Mouse (Mus musculus): Measurements from ENCODE around the gene Adamtsl5.
"Not testable (repeated sequence)": the region's sequence is repeated elsewhere in the genome, so short reads cannot be mapped to it uniquely, and the experiment has no call there.

The Adamtsl5 gene

DNA sequence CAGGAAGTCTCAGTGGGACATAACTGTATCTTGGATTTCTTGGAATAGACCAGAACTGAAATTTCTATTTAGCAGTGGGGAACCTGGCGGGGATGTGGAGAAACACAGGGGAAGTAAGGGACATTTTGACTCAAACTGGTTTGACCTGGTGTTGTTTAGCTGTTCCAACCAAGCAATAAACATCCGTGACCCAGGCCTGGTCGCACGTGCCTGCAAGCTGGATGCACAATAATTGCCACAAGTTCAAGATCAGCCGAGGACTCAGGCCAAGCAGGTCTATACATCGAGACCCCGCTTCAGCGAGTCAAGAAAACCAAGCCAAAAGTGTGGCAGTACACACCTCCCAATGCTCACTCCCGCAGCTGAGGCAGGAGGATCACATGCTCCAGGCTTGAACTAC, 23.8 kb upstream of the Adamtsl5 start:
- no peak for DNase-seq (ENCODE audit: inconsistent ontology term)

DNA sequence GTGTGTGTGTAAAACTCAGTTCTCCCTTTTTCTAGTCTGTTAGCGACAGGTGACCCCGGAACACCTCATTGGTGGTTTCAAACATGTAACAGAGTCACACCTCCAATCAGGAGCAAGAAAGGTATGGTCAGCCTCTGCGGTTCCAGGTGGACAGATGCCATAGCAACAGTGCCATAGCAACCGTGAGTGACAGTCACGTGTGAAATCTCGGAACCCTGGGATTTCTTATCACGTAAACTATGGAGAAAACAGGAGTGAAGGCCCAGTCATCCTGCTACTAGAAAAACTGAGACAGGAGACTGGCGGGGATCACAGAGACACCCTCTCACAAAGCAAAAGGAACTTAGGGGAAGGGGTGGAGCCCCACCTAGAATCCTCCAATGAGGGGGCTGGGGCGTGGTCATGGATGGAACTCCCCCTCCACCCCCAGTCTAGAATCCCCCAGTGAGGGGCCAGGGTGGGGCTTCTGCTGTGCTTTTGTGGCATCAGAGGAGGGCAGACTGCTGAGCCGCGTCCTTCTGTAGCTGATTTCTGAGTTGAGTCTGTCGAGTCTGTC, 23.3 kb upstream of the Adamtsl5 start:
- peak; percentile 70 for DNase-seq (ENCODE audit: inconsistent ontology term)

GRCm38 (mm10) chr10:80369995-80370747, 22.0 kb upstream of the Adamtsl5 start:
- no peak for DNase-seq (ENCODE audit: inconsistent ontology term)

DNA sequence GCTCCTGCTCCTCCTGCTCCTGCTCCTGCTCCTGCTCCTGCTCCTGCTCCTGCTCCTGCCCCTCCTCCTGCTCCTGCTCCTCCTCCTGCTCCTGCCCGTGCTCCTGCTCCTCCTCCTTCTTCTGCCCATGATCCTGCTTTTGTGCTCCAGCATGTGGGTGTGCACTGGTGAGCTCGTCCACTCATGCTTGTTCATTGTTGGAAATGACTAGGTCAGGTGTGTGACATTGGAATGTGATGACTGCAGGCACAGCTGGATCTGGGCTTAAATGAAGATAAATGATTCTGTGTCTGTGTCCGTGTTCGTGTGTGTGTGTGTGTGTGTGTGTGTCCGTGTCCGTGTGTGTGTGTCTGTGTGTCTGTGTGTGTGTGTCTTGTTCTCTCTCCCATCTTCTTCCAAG, 20.2 kb upstream of the Adamtsl5 start:
- DNase-seq (ENCODE audit: inconsistent ontology term) = no peak

- DNase-seq (ENCODE audit: inconsistent ontology term) = no peak
Measured at GRCm38 (mm10) chr10:80367954-80368353, 19.7 kb upstream of the Adamtsl5 start.

DNA sequence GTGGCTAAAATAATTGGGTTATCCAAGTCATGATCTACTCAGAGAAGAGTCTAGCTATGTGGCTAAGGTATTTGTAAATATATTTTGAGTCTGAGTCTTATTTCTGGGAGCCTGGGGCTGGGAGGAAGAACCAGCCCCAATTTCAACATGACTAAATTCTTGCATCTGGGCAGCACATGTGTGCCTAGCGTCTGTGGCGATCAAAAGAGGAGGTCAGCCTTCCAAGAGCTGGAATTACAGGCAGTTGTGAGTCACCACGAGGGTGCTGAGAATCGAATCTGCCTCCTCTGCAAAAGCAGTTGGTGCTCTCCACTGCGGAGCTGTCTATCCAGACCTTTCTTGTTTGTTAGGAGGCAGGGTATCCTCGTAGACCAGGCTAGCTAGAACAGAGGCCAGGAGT, 17.5 kb upstream of the Adamtsl5 start:
- no peak for DNase-seq (ENCODE audit: inconsistent ontology term)

DNA sequence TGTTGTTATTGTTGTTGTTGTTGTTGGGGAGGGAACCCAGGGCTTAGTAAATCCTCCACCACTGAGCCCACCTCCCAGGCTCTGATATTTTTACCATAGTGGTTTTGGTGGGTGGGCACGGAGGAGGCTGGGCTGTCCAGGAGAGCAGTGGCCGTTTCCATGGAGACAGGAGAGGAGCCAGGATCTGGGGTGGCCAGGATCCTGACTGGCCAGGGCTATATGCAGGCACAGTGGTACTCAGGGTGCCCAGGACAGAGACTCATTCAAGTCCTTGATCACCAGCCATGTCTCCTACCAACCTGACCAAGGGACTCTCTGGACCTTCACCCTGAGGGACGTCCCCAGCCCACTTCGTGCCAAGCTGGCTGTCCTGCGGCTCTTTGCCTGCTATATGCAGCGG, 15.5 kb upstream of the Adamtsl5 start:
- no peak for DNase-seq (ENCODE audit: inconsistent ontology term)

GRCm38 (mm10) chr10:80357994-80358639, 9.9 kb upstream of the Adamtsl5 start:
- DNase-seq (ENCODE audit: inconsistent ontology term) = peak; percentile 28

GRCm38 (mm10) chr10:80357336-80357735, 9.1 kb upstream of the Adamtsl5 start:
- DNase-seq (ENCODE audit: inconsistent ontology term) = no peak

DNA sequence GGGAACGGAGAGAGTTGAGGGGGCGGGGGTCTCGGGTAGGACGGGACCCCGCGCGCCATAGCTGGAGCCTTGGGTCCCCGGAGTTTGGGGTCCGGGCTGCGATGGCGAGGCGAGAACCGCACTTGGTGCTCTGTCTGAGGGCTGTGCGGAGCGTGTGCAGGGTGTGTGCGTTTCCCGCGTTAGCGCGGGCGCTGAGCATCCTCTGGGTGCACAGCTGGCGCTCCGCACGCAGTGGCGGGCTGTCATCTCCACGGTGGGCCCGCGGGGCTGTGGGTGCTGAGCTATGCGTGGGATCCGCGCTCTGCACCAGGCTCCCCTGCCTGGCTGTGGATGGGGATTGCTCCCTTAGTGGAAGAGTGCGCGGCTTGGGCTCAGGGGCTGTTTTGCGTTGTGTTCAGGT, 8.5 kb upstream of the Adamtsl5 start:
- no peak for DNase-seq (ENCODE audit: inconsistent ontology term)

- DNase-seq (ENCODE audit: inconsistent ontology term) = no peak
Measured at GRCm38 (mm10) chr10:80356001-80356682, 7.9 kb upstream of the Adamtsl5 start, which contains the start of gene Plk5. Gene Plk5 (plus strand): TSS chr10:80356459.

- DNase-seq (ENCODE audit: inconsistent ontology term) = no peak
Measured at GRCm38 (mm10) chr10:80355431-80355830, 7.2 kb upstream of the Adamtsl5 start.

GRCm38 (mm10) chr10:80352727-80353126, 4.5 kb upstream of the Adamtsl5 start:
- DNase-seq (ENCODE audit: inconsistent ontology term) = no peak

DNA sequence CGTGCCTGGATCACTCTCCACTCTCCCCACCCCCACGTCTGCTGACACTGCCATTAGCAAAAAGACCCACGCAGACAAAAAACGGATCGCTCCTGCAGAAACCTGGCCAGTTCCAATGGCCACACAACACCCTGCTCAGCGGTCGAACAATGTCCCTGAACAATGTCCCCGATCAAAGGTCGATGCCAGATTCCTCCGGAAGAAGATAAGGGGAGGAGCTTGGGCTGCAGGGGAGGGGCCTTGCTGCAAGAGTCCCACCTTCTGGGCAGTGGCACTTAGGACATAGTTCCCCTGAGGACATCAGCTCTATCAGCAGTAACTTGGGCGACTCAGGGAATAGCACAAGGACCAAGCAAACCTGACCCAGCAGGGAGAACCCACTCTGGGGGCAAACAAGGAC, 3.7 kb upstream of the Adamtsl5 start:
- DNase-seq (ENCODE audit: inconsistent ontology term) = no peak

DNA sequence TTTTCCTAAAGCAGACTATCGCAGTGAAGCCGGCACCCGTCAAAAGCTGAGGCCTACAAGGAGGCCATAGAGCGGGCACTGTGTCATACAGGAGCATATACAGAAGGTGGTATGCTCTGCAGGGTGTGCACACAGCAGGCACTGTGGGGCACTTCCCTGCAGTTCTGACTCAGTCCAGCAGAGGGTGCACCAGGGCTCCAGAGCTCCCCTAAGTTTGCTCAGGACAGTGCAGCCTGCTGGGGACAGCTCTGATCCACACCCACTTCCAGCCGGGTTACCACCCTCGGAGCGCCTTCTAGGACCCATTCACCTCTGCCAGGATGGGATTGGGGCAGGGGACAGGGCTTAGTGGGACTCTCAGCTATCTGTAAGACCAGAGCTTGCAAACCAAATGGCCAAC, 2.1 kb upstream of the Adamtsl5 start:
- peak; percentile 77 for DNase-seq (ENCODE audit: inconsistent ontology term)

GRCm38 (mm10) chr10:80348981-80349380, 769 bp upstream of the Adamtsl5 start:
- DNase-seq (ENCODE audit: inconsistent ontology term) = peak; percentile 59

- peak; percentile 19 for DNase-seq (ENCODE audit: inconsistent ontology term)
Measured at GRCm38 (mm10) chr10:80347514-80347967, 671 bp downstream of the Adamtsl5 start.

GRCm38 (mm10) chr10:80345929-80346328, 2.3 kb downstream of the Adamtsl5 start:
- not testable (repeated sequence) for DNase-seq (ENCODE audit: inconsistent ontology term)

DNA sequence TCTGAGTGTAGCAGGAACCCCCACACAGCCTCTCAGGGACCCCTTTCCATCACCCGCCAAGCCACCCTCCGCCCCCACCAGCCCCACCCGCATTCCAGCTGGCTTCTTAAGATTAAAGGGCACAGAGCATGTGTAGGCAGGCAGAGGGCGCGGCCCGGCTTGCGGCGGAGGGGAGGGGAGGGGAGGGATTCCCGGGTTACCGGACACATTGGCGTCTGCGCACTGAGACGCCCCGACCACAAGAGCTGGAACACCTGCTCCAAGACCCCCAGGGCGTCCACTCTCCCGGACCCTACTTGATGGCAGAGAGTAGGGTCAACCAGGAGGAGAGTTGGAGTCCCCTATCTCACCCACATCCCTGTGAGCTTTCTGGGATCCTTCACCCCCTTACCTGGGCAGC, 3.1 kb downstream of the Adamtsl5 start:
- no peak for DNase-seq (ENCODE audit: inconsistent ontology term)

DNA sequence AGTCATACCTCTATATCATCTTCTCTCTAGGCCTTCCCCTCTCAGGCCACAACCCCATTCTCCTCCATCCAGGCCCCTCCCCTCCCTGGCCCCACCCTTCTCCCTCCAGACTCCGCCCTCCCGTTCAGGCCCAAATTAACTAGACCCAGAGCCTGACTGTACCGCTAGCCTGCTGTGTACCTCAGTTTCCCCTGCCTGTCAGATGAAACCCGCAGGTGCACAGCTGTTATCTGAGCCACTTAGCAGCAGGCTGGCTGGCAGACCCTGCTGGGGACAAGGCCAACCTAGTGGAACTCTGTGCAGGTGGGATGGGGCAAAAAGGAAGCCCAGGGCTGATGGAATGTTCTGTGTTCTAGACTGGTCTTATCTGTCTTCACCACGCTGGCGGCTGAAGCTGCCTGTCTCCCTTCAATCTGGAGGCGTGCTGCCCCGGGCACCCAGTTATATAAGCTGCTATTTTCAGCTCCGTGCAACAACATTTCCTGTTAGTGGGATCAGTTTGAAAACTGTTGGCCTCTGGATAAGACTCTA, 4.0 kb downstream of the Adamtsl5 start:
- no peak for DNase-seq (ENCODE audit: inconsistent ontology term)

DNA sequence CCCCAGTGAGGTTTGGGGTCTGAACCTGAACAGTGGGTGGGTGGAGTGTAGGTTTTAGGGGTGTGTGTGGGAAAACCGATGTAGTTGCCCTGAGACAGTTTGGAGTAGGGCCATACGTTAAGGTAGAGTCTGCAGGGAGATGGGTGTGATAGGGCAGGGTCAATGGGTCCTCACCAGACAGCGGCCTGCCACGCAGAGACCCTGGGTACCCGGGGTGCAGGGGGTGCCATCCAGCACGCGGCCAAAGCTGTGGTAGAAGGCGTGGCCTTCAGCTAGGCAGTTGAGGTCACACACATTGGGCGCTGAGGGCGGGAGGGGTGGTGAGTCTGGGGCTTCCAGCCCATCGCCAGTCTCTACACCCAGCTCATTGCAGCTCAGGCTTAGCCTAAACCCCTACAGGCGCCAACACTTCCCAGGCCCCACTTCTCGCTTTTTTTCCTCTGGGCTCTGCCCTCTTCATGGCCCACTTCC, 4.8 kb downstream of the Adamtsl5 start:
- no peak for DNase-seq (ENCODE audit: inconsistent ontology term)

Measured in Muller cell, postnatal 12 days (primary cell).